ENCODE assay signal across 16 mouse cellular contexts in genomic region chr12:35075993-35076392, GRCm38 (mm10).
"Had no signal": no experiment of that assay in that cellular context is flagged by ENCODE, and none has a peak within 500 bp of the region (broad histone marks: within the 10 kb centered on the region; RNA-seq: fewer than 3 reads in every experiment).

No protein-coding gene starts in this region.

- H3K9ac ChIP-seq: neural tube, embryonic 13.5 days; neural tube, embryonic 15.5 days; stomach, embryonic 15.5 days had no signal

- H3K4me3 ChIP-seq: neural tube, embryonic 13.5 days; neural tube, embryonic 15.5 days; stomach, embryonic 15.5 days had no signal

- DNase-seq: retina, postnatal 1 day; right cerebral cortex, adult 18-20 months; right cerebral cortex, postnatal 14 days; right cerebral cortex, postnatal 25 days; right cerebral cortex, postnatal 4 days; spleen, adult 18-20 months; thymus, adult 18-20 months; thymus, adult 2 months; thymus, postnatal 14 days; thymus, postnatal 25 days; thymus, postnatal 36 days; thymus, postnatal 4 days had no signal

- H3K27me3 ChIP-seq: neural tube, embryonic 13.5 days; neural tube, embryonic 15.5 days; stomach, embryonic 15.5 days had no signal

- H3K27ac ChIP-seq: neural tube, embryonic 13.5 days; neural tube, embryonic 15.5 days; stomach, embryonic 15.5 days; stomach, postnatal 0 days had no signal

- H3K36me3 ChIP-seq: neural tube, embryonic 13.5 days; neural tube, embryonic 15.5 days; stomach, embryonic 15.5 days had no signal

- H3K4me1 ChIP-seq: neural tube, embryonic 13.5 days; neural tube, embryonic 15.5 days; stomach, embryonic 15.5 days had no signal

- H3K4me2 ChIP-seq: neural tube, embryonic 13.5 days; neural tube, embryonic 15.5 days; stomach, embryonic 15.5 days had no signal

- H3K9me3 ChIP-seq: neural tube, embryonic 13.5 days; neural tube, embryonic 15.5 days; stomach, embryonic 15.5 days had no signal
